Mouse (Mus musculus) megakaryocyte, embryonic 14.5 days (primary cell): ENCODE data around the gene Flt3l.

Experiments
- FLI1 ChIP-seq: IDR thresholded peaks from 2 replicates; pipeline ENCODE4 v1.6.1; 2012; ENCODE audit warnings: low read length, inconsistent platforms, mixed read lengths
- GATA1 ChIP-seq: IDR thresholded peaks from 3 replicates; pipeline ENCODE4 v1.6.1; 2012; ENCODE audit warnings: mixed read lengths, low read length, inconsistent platforms, borderline replicate concordance

DNA sequence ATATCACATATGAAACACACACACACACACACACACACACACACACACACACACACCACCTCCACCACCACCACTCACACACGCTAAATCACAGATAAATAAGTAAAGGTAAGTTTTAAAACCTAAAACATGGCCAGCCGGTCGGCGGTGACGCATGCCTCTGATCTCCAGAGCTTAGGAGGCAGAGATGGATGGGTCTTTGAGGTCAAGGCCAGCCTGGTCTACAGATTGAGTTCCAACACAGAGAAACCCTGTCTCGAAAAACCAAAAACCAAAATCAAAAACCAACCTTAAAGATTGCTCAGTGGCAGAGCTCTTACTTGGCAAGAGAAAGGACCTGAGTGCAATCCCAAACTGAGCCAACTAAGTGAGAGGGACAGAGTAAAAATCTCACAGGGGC is 36.2 kb downstream of the Flt3l start:
- TF ChIP-seq FLI1 (no peak), GATA1 (no peak)
